Mouse (Mus musculus) kidney, postnatal 10 days (tissue): Measurements from ENCODE around the gene Gse1.

ENCODE experiments used
- DNase-seq: peaks from one replicate; pipeline ENCODE4 v3.0.0; 2021; ENCODE audit warnings: mixed read lengths

Gse1 gene

GRCm38 (mm10) chr8:120487729-120488510 lies 259.7 kb downstream of the Gse1 start:
- DNase-seq, result peak; percentile 82

- peak; percentile 67 for DNase-seq
Measured at GRCm38 (mm10) chr8:120488636-120489131, 260.4 kb downstream of the Gse1 start.

DNA sequence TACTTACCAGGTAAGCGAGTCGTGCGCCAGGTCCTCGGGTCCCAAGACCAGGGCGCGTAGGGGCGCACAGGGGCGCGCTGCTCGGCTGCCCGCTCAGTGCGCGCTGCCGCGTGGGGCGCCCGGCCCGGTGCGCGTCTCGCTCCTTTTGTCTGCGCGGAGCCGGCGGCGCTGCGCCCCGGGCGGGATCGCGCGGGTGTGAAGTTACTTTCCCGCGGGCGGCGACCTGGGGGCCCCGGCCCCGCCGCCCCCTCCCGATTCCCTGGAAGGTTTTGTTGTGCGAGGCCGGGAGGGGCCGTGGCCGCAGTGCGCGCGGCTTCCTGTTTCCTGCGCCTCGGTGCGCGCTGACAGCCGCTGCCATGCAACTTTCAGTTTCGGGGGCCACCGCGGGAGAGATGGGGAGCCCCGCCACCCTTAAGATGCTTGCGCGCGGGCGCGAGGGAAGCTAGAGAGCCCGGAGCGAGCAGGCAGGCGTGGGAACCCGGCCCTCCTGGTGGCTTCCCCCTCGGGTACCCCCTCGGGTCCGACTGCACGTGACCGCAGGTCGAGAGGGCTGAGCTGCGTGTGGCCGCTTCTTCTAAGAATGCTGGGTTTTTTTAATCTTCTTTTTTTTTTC lies 261.0 kb downstream of the Gse1 start:
- DNase-seq, result peak; percentile 78

GRCm38 (mm10) chr8:120489771-120490281 lies 261.6 kb downstream of the Gse1 start:
- DNase-seq, result peak; percentile 51

- DNase-seq, result no peak
Measured at GRCm38 (mm10) chr8:120490354-120491141, 262.3 kb downstream of the Gse1 start.

DNA sequence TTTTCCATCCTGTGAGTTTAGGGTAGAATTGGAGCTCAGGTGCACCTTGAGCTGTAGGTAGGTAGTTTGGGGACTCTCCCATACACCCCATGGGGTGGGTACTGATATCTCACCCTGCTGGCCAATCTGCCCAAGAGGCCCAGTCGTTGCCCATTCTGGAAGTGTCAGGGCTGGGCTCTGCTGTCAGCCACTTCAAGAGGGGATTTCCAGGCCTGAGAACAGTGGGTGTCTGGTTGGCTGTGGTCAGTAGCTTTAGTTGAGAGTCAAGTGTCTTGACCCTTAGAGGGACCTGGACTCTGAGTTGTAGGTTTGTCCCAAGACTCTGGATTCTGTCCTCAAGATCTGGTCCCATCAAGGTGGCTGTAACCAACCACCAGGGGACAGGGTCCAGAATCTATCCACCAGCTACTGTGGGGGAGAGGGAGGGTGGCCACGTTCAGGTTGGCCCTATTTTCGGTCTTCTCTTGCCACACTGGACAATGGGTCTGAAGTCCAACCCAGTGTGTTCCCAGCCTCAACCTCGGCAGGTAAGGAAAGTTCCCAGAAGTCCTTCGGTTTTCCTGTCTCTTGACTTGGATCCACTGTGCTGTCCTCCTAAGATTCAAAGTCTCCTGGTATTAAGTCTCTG lies 263.0 kb downstream of the Gse1 start:
- no peak for DNase-seq

DNA sequence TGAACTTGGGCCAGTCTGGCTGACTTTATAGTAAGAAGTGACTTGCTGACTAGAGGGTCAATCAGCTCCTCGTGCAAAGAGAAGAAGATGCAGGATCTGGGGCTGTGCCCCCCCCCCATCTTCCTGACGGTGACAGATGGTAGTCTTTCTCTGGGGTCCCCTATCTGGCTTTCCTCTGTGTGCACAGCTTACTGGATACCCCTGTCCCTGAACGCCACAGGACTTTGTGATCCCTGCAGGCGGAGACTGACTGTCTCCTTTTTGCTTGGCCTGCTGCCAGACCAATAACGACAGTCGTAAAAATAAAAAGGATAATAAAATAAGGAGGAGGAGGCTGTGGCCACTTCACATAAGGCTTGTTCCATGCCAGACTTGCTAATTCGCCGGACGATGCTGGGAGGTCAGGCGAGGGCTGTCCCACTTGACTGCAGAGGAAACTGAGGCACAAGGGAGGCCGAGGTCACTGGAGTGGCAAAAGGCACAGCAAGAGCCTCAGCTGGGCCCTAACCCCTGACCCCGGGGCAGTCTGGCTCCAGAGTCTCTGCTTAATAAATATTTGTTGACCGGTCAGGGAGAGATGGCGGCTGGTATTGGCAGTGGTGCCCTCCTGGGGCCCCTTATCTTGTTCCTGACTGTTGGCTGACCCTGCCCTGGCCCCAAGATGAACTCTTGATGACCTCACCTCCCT lies 264.1 kb downstream of the Gse1 start:
- DNase-seq, result peak; percentile 83

DNA sequence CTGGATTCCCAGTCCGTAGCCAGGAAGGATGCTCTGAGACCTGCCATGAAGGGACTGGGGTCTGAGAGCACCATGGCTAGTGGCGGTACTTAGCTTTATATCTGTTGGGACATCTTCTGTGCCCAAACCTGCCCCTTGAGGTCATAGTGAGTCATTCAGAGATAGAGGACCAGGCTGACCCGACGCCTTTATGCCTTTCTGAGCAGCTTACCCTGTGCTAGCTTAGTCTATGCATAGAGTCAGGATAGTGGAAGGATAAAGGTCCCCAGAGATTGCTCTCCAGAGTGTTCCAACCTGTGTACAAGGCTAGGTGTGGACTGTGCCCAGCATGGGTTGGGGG lies 264.6 kb downstream of the Gse1 start:
- no peak for DNase-seq

- no peak for DNase-seq
Measured at GRCm38 (mm10) chr8:120493508-120494464, 265.5 kb downstream of the Gse1 start.

GRCm38 (mm10) chr8:120494903-120495302 lies 266.6 kb downstream of the Gse1 start:
- peak; percentile 98 for DNase-seq

- no peak for DNase-seq
Measured at GRCm38 (mm10) chr8:120495461-120495860, 267.2 kb downstream of the Gse1 start.

GRCm38 (mm10) chr8:120496478-120496877 lies 268.2 kb downstream of the Gse1 start:
- no peak for DNase-seq

DNA sequence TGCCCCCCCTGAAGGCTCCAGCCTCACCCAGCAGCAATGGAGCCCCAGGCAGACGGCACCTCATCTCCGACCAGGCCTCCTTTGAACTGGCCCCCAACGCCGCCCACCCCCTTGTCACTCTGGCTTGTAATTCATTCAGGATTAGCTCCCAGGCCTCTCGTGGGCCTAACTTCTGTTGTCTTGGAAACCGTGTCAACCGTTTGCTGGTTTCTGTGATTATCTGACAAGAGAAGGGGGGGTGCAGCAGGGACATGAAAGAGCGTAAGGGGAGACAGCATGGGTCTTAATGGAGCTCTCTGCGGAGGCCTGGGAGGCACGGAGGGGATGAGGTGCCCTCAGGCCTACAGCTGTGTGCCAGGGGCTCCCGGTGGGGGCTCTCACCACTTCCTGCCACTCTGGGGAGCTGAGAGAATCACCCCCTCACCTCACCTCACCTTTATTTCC lies 269.3 kb downstream of the Gse1 start:
- DNase-seq, result no peak

DNA sequence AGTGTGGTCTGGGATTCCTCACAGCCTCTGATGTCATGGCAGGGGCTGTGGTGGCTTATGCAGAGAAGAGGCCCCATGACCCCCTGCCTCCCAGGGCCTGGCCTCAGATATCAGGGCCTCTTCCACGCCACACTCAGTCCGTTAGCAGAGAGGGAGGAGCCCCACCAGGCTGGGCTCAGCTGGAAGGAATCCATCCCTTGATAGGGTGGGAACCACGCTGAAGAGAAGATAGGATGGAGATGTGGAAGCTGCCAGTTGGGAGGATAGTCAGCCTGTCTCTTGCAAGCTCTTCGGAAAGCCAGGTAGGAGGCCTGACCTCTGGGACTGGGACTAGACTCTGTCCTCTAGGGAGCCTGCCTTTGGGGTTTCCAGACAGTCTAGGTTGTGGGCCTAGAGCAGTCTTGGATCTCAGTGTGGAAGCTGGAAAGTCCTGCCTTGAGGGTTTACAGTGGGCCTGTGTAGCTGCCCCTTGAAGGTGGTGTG lies 270.1 kb downstream of the Gse1 start:
- no peak for DNase-seq

GRCm38 (mm10) chr8:120498926-120499605 lies 270.8 kb downstream of the Gse1 start:
- peak; percentile 89 for DNase-seq

- DNase-seq, result peak; percentile 70
Measured at GRCm38 (mm10) chr8:120500701-120501261, 272.5 kb downstream of the Gse1 start.

GRCm38 (mm10) chr8:120501426-120501825 lies 273.2 kb downstream of the Gse1 start:
- DNase-seq, result no peak

GRCm38 (mm10) chr8:120502428-120502827 lies 274.2 kb downstream of the Gse1 start:
- no peak for DNase-seq

GRCm38 (mm10) chr8:120504251-120505081 lies 276.2 kb downstream of the Gse1 start:
- DNase-seq, result peak; percentile 84
